Mouse (Mus musculus): ENCODE results near the gene Syngr2.

DNA sequence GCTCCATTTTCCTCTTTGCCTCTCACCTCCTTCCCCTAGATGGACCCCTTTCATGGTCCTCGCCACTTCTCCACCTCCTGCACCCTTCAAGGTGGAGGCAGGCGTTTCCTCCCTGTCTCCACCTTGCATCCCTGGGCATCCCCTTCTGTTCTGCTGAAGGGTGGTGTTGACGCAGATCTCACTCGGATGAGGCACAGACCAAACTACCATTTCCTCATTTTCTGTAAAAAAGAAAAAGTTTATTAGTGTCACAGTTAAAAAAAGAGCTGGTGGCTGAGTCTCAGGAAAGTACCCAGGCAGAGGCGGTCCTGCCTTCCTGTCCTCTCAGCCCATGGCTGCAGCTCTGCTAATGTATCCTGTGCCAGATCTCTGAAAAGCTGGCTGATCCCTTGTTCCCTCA lies 10.3 kb upstream of the Syngr2 start:
- no peak for TF ChIP-seq POLR2A (IDR thresholded peaks at IDR 0.05; ENCODE audit: low read depth, low read length)
- TF ChIP-seq CTCF (conservative IDR thresholded peaks at IDR 0.05; ENCODE audit: insufficient read depth, insufficient read length, low read depth, low read length): no peak
